Mouse (Mus musculus) heart, embryonic 14.5 days (tissue): ENCODE results near the gene Spint1. TPM values are rescaled to one million over a fixed set of nuclear protein-coding genes. Genes with fewer than 3 reads are reported as not detected.

Experiments used
- ATAC-seq: fragments of 200-750 bp; cut with Nextera tagmentation; 2 replicates; pipeline ENCODE4 v1.8.0; 2017; ENCODE audit warnings: low read depth, moderate TSS enrichment; ENCODE audit not compliant: insufficient number of reproducible peaks, insufficient read depth, low FRiP score
- H3K27ac ChIP-seq, 2 experiments: fragments of 200-500 bp in 1 of 2; fragments of 300-500 bp in 1 of 2; sonication (generic) in 1 of 2; replicated peaks in 1 of 2; 2 replicates each; pipeline ENCODE4 v1.5.1; 2012 to 2014; ENCODE audit warnings: low read depth in 2 of 2, low read length in 2 of 2, control low read depth in 1 of 2, mild to moderate bottlenecking in 1 of 2, mixed read lengths in 1 of 2; ENCODE audit not compliant: control insufficient read depth in 1 of 2, insufficient read depth in 1 of 2
- H3K27me3 ChIP-seq: fragments of 300-500 bp; sonication (generic); 2 replicates; pipeline ENCODE4 v1.6.1; 2014; ENCODE audit warnings: mild to moderate bottlenecking, low read length, control low read depth; ENCODE audit not compliant: control insufficient read depth, insufficient read depth
- H3K36me3 ChIP-seq: fragments of 300-500 bp; sonication (generic); 2 replicates; pipeline ENCODE4 v1.6.1; 2014; ENCODE audit warnings: mild to moderate bottlenecking, control low read depth, low read length, mixed read lengths; ENCODE audit not compliant: control insufficient read depth, insufficient read depth
- H3K4me1 ChIP-seq, 2 experiments: fragments of 200-500 bp in 1 of 2; fragments of 300-500 bp in 1 of 2; sonication (generic) in 1 of 2; 2 replicates each; pipeline ENCODE4 v1.6.1; 2012 to 2014; ENCODE audit warnings: low read length in 2 of 2, control low read depth in 1 of 2, mixed read lengths in 1 of 2; ENCODE audit not compliant: control insufficient read depth in 2 of 2, insufficient read depth in 2 of 2
- H3K4me2 ChIP-seq: fragments of 300-500 bp; sonication (generic); 2 replicates; pipeline ENCODE4 v1.6.1; 2014; ENCODE audit warnings: mild to moderate bottlenecking, low read length
- H3K4me3 ChIP-seq, 2 experiments: fragments of 200-500 bp in 1 of 2; fragments of 300-500 bp in 1 of 2; sonication (generic) in 1 of 2; 2 replicates each; pipeline ENCODE4 v1.5.1; 2012 to 2014; ENCODE audit warnings: low read length in 2 of 2, mild to moderate bottlenecking in 2 of 2, control low read depth in 1 of 2, low read depth in 1 of 2, moderate library complexity in 1 of 2; ENCODE audit not compliant: control insufficient read depth in 1 of 2, insufficient read depth in 1 of 2
- H3K9ac ChIP-seq: fragments of 300-500 bp; sonication (generic); 2 replicates; pipeline ENCODE4 v1.6.1; 2014; ENCODE audit warnings: mild to moderate bottlenecking, low read length
- H3K9me3 ChIP-seq: fragments of 300-500 bp; sonication (generic); 2 replicates; pipeline ENCODE4 v1.6.1; 2016; ENCODE audit warnings: low read length, control low read depth; ENCODE audit not compliant: control insufficient read depth
- WGBS: fragments of 180-500 bp; shearing (Covaris S2); extraction: QIAGEN DNeasy Blood & Tissue Kit; methylation state at CpG from one replicate; pipeline ENCODE4 v1.1.7; 2014; 5-methylcytosine and 5-hydroxymethylcytosine counted together
- polyA plus RNA-seq: library from polyadenylated mRNA; unstranded; fragments of >200 nt; fragmentation: Nextera tagmentation; extraction: Ambion mirVana; gene quantifications from 2 replicates; pipeline ENCODE4 v1.2.1, GENCODE M21; 2014

Spint1 gene
- polyA plus RNA-seq, 1 experiment from 2014 or later, result 0.38 TPM

GRCm38 (mm10) chr2:119236682-119237209 is 416 bp upstream of the Spint1 start:
- no peak for ATAC-seq
- peaks cover 63% of the 10 kb centered on the region for H3K27me3 ChIP-seq
- peak overlapping the region; percentile 90 for H3K4me2 ChIP-seq
- peak overlapping the region; percentile 46 to 53 for H3K4me3 ChIP-seq
- H3K9ac ChIP-seq, result peak overlapping the region; percentile 31; the same call in 1 of the 2 replicates
- 11% methylated on average over 25 of the region's 25 CpGs for WGBS
- H3K4me1 ChIP-seq, result peaks cover 0 to 11% of the 10 kb centered on the region in 2 experiments; a peak in 3 of 4 replicates
- no peaks in the 10 kb centered on the region for H3K9me3 ChIP-seq
- H3K36me3 ChIP-seq, result no peaks in the 10 kb centered on the region
- no peak overlapping the region for H3K27ac ChIP-seq

DNA sequence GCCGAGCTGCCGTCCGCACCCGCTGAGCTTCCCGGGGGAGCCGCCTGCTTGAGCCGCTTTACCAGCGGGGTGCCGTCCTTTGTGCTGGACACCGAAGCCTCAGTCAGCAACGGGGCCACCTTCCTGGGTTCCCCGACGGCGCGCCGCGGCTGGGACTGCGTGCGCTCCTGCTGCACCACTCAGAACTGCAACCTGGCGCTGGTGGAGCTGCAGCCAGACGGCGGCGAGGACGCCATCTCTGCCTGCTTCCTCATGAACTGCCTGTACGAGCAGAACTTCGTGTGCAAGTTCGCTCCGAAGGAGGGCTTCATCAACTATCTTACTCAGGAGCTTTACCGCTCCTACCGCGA is 684 bp downstream of the Spint1 start:
- Histone ChIP-seq H3K4me2 (peak overlapping the region; percentile 90), H3K9ac (no peak overlapping the region; the same call in 1 of the 2 replicates), H3K9me3 (no peaks in the 10 kb centered on the region), H3K27ac (no peak overlapping the region), H3K4me1 (peaks cover 0 to 11% of the 10 kb centered on the region in 2 experiments; a peak in 3 of 4 replicates), H3K36me3 (no peaks in the 10 kb centered on the region), H3K4me3 (peak overlapping the region; percentile 46 to 53), H3K27me3 (peaks cover 67% of the 10 kb centered on the region)
- no peak for ATAC-seq
- 2% methylated on average over 31 of the region's 31 CpGs for WGBS

DNA sequence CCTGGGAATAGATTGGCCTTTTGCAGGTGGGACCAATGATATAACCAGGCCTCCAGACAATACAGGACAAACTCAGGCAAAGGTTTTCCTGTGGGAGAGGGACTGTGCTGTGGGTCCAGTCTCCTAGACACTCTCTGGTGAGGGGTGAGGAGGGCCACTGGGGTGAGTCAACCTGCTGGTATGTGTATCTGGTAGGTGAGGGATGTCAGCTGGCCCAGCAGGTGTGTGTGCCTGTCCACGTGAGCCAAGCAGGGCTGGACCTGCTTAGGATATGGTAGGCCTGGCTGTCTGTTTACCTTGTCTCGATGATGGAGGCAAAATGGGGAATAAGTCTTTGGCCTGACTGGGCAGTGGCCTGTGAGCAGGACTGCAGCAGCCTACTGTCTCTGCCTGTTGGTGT is 1.5 kb downstream of the Spint1 start:
- no peak overlapping the region for H3K4me3 ChIP-seq
- H3K4me2 ChIP-seq, result no peak overlapping the region
- H3K27me3 ChIP-seq, result peaks cover 65% of the 10 kb centered on the region
- no peaks in the 10 kb centered on the region for H3K36me3 ChIP-seq
- 72% methylated on average over 2 of the region's 2 CpGs for WGBS
- H3K4me1 ChIP-seq, result peaks cover 0 to 11% of the 10 kb centered on the region in 2 experiments; a peak in 3 of 4 replicates
- H3K9me3 ChIP-seq, result no peaks in the 10 kb centered on the region
- H3K27ac ChIP-seq, result no peak overlapping the region
- ATAC-seq, result no peak
- H3K9ac ChIP-seq, result no peak overlapping the region

DNA sequence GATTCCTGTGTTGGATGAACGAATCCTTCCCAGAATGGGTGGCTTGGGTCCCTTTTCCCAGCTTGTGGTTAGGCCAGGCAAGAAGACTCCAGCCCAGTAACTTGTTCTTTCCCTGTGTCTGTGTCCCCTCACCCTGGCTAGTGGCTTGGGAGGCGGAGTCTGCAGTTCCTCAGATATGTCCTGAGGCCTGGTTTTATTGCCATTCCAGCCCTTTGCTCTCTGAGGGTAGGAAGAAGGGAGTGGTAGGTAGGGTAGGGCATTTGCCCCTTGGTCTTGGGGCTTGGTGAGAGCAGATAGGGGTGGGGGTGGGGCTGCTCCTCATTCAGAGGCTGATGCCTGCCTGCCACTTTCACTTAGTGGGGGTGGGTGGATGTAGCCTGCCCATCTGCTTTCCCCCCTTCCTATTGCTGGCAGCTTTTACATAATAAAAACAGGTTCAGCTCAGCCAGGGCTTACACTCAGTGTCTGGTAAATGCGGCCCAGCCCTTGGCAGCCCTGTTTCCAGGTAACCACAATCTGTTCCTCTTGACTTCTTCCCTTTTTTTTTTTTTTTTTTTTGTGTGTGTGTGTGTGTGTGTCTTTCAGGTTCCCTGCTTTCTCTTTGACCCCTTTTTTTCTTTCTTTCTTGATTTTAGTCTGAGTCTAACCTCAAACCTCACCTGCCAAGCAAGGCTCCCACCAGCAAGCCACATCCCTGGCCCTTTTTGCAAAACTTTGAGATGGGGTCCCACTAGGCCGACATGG is 3.1 kb downstream of the Spint1 start:
- WGBS, result 73% methylated on average over 4 of the region's 4 CpGs
- Histone ChIP-seq H3K27ac (no peak overlapping the region), H3K4me2 (no peak overlapping the region), H3K36me3 (no peaks in the 10 kb centered on the region), H3K4me3 (no peak overlapping the region), H3K9me3 (no peaks in the 10 kb centered on the region), H3K9ac (no peak overlapping the region), H3K4me1 (peaks cover 0 to 11% of the 10 kb centered on the region in 2 experiments; a peak in 3 of 4 replicates), H3K27me3 (peaks cover 53% of the 10 kb centered on the region)
- ATAC-seq, result no peak

DNA sequence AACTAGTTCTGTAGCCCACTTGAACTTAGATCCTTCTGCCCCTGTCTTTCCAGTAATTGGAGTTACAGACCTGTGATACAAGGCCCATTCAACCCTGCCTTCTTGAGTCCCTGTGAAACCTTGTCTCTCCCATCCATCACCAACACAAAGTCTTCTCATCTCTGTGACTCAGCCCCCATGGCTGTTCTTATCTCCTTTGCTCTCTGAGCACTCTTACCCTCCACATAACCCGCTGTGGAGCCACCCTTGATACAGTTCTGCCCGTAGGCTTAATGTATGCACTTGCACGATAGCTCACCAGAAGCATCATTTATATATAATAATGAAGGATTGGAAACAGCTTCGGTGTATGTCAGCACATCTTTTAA is 3.6 kb downstream of the Spint1 start:
- no peak for ATAC-seq
- H3K9ac ChIP-seq, result no peak overlapping the region
- H3K4me3 ChIP-seq, result no peak overlapping the region
- no peaks in the 10 kb centered on the region for H3K9me3 ChIP-seq
- H3K27ac ChIP-seq, result no peak overlapping the region
- no peaks in the 10 kb centered on the region for H3K36me3 ChIP-seq
- H3K4me1 ChIP-seq, result peaks cover 0 to 11% of the 10 kb centered on the region in 2 experiments; a peak in 3 of 4 replicates
- 74% methylated on average over 4 of the region's 4 CpGs for WGBS
- H3K27me3 ChIP-seq, result peaks cover 47% of the 10 kb centered on the region
- no peak overlapping the region for H3K4me2 ChIP-seq

GRCm38 (mm10) chr2:119242548-119242947 is 5.4 kb downstream of the Spint1 start:
- peaks cover 30% of the 10 kb centered on the region for H3K27me3 ChIP-seq
- H3K9ac ChIP-seq, result no peak overlapping the region
- no peak overlapping the region for H3K27ac ChIP-seq
- no peaks in the 10 kb centered on the region for H3K9me3 ChIP-seq
- no peak overlapping the region for H3K4me2 ChIP-seq
- ATAC-seq, result no peak
- peaks cover 0 to 3% of the 10 kb centered on the region in 2 experiments; a peak in 2 of 4 replicates for H3K4me1 ChIP-seq
- WGBS, result 62% methylated on average over 9 of the region's 9 CpGs
- H3K36me3 ChIP-seq, result no peaks in the 10 kb centered on the region
- no peak overlapping the region for H3K4me3 ChIP-seq

GRCm38 (mm10) chr2:119245246-119245645 is 8.1 kb downstream of the Spint1 start:
- no peak overlapping the region for H3K4me2 ChIP-seq
- WGBS, result 76% methylated on average over 7 of the region's 7 CpGs
- H3K9me3 ChIP-seq, result no peaks in the 10 kb centered on the region
- no peak for ATAC-seq
- H3K27ac ChIP-seq, result no peak overlapping the region
- no peaks in the 10 kb centered on the region for H3K36me3 ChIP-seq
- peaks cover 4% of the 10 kb centered on the region; the same call in 1 of the 2 replicates for H3K27me3 ChIP-seq
- H3K9ac ChIP-seq, result no peak overlapping the region
- H3K4me1 ChIP-seq, result no peaks in the 10 kb centered on the region
- no peak overlapping the region for H3K4me3 ChIP-seq
